Mouse (Mus musculus) embryonic facial prominence, embryonic 13.5 days (tissue): ENCODE results near the gene Camsap3. TPM values are rescaled to one million over a fixed set of nuclear protein-coding genes. Genes with fewer than 3 reads are reported as not detected.
A peak's percentile ranks its signal among the peaks of the same experiment; 100 is the strongest.

Experiments
- ATAC-seq: fragments of 200-750 bp; cut with Nextera tagmentation; 2 replicates; pipeline ENCODE4 v1.8.0; 2017; ENCODE audit warnings: low read depth; ENCODE audit not compliant: insufficient number of reproducible peaks, insufficient read depth, low FRiP score, low TSS enrichment
- H3K27ac ChIP-seq: fragments of 300-500 bp; sonication (generic); 2 replicates; pipeline ENCODE4 v1.5.1; 2015; ENCODE audit warnings: moderate library complexity, mild to moderate bottlenecking, inconsistent platforms
- H3K27me3 ChIP-seq: fragments of 300-500 bp; sonication (generic); 2 replicates; pipeline ENCODE4 v1.6.1; 2015; ENCODE audit warnings: mild to moderate bottlenecking, inconsistent platforms
- H3K36me3 ChIP-seq: fragments of 300-500 bp; sonication (generic); 2 replicates; pipeline ENCODE4 v1.6.1; 2015; ENCODE audit warnings: mild to moderate bottlenecking, inconsistent platforms
- H3K4me1 ChIP-seq: fragments of 300-500 bp; sonication (generic); 2 replicates; pipeline ENCODE4 v1.6.1; 2015; ENCODE audit warnings: inconsistent platforms
- H3K4me2 ChIP-seq: fragments of 300-500 bp; sonication (generic); 2 replicates; pipeline ENCODE4 v1.6.1; 2015; ENCODE audit warnings: moderate library complexity, mild to moderate bottlenecking, inconsistent platforms
- H3K4me3 ChIP-seq: fragments of 300-500 bp; sonication (generic); 2 replicates; pipeline ENCODE4 v1.5.1; 2015; ENCODE audit warnings: mild to moderate bottlenecking, inconsistent platforms
- H3K9ac ChIP-seq: fragments of 300-500 bp; sonication (generic); 2 replicates; pipeline ENCODE4 v1.6.1; 2015; ENCODE audit warnings: mild to moderate bottlenecking, inconsistent platforms
- H3K9me3 ChIP-seq: fragments of 300-500 bp; sonication (generic); 2 replicates; pipeline ENCODE4 v1.6.1; 2016; ENCODE audit warnings: inconsistent platforms
- WGBS: fragments of 180-500 bp; shearing (Covaris S2); methylation state at CpG from one replicate; pipeline ENCODE4 v1.1.7; 2015; ENCODE audit warnings: mixed read lengths; 5-methylcytosine and 5-hydroxymethylcytosine counted together
- polyA plus RNA-seq: library from polyadenylated mRNA; unstranded; fragments of >200 nt; fragmentation: Nextera tagmentation; extraction: Ambion mirVana; gene quantifications from 2 replicates; pipeline ENCODE4 v1.2.1, GENCODE M21; 2015

The Camsap3 gene
- polyA plus RNA-seq: 8.1 and 9.0 TPM in 2 replicates

DNA sequence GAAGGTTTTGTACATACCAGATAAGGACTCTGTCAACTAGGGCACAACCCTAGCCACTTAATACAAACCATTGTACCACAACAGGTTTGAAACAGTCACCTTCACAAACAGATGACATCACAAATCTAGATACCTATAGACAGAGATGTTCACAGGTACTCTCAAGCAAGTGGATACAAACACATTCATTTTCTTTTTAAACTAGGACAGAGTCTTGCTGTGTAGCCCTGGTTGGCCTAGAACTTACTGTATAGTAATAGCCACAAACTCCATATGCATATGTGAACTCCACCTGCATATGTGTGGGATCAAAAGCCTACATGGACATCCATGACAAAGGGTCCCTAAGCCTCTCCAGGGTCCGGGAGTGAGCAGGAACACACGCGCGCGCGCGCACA is at the start of gene Camsap3:
Gene Camsap3 (plus strand): TSS at position 301 of the 398 bp plus-strand sequence.
- 7% methylated on average over 7 of the region's 7 CpGs for WGBS
- Histone ChIP-seq H3K4me3 (peak within 1 kb of the TSS; percentile 74), H3K27ac (peak within 1 kb of the TSS; percentile 57), H3K4me2 (peak within 1 kb of the TSS; percentile 93), H3K27me3 (peaks cover 6% of the 10 kb centered on the region), H3K9me3 (no peaks in the 10 kb centered on the region), H3K36me3 (no peaks in the 10 kb centered on the region), H3K4me1 (peaks cover 9% of the 10 kb centered on the region), H3K9ac (peak within 1 kb of the TSS; percentile 78)
- no peak for ATAC-seq

DNA sequence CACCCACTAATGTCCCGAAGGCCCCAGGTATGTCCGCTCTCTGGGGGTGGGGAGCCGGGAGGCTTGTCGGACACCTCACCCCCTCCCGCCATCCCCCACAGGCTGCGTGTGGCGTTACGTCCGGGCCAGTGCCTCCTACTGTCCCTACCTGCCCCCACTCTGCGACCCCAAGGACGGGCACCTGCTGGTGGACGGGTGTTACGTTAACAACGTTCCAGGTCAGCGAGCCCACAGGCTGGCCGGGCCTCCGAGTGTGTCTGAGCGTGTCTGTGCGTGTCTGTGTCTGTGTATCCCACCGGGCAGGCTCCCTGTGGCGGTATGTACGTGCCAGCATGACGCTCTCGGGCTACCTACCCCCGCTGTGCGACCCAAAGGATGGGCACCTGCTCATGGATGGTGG is 49.4 kb upstream of the Camsap3 start:
- H3K36me3 ChIP-seq: peaks cover 81% of the 10 kb centered on the region
- no peaks in the 10 kb centered on the region for H3K27me3 ChIP-seq
- ATAC-seq: no peak
- no peaks in the 10 kb centered on the region for H3K4me1 ChIP-seq
- H3K27ac ChIP-seq: no peak overlapping the region
- H3K9ac ChIP-seq: no peak overlapping the region
- no peaks in the 10 kb centered on the region for H3K9me3 ChIP-seq
- no peak overlapping the region for H3K4me3 ChIP-seq
- WGBS: 90% methylated on average over 26 of the region's 26 CpGs
- no peak overlapping the region for H3K4me2 ChIP-seq

DNA sequence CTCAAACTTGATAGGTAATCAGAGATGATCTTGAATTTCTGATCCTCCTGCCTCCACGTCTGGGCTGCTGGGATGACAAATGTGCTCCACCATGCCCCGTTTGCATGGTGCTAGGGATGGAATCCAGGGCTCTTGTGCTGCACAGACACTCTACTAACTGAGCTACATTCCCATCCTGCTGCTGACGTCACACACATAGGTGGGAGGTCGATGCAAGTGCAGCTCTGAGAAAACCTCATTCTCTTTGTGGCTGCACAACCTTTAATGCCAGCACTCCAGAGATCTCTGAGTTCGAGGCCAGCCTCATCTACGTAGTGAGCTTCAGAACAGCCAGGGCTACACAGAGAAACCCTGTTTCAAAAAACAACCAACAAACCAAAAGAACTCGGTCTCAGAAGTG is 47.9 kb upstream of the Camsap3 start:
- Histone ChIP-seq H3K36me3 (peaks cover 90% of the 10 kb centered on the region), H3K4me3 (no peak overlapping the region), H3K27ac (no peak overlapping the region), H3K4me2 (no peak overlapping the region), H3K4me1 (no peaks in the 10 kb centered on the region), H3K9me3 (no peaks in the 10 kb centered on the region), H3K27me3 (no peaks in the 10 kb centered on the region), H3K9ac (no peak overlapping the region)
- no peak for ATAC-seq
- 84% methylated on average over 7 of the region's 7 CpGs for WGBS

DNA sequence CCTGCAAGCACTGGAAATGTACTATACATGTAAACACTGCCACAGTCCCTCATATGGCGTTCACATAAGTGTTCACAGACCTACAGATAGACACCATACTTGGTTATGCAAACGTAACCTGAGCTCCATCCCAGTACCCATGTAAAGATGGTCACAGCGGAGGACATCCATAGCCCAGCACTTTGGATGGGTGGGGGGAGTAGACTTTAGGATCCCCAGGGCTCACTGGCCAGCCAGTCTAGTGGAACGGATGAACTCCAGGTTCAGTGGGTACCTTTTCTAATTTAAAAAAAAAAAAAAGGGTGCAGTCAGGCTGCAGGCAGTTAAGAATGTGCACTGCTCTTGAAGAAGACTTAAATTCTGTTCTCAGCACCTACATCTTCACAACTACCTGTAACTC is 47.0 kb upstream of the Camsap3 start:
- Histone ChIP-seq H3K9me3 (no peaks in the 10 kb centered on the region), H3K4me3 (no peak overlapping the region), H3K27me3 (no peaks in the 10 kb centered on the region), H3K4me1 (no peaks in the 10 kb centered on the region), H3K4me2 (no peak overlapping the region), H3K27ac (no peak overlapping the region), H3K9ac (no peak overlapping the region), H3K36me3 (peaks cover 95% of the 10 kb centered on the region)
- no peak for ATAC-seq
- 83% methylated on average over 4 of the region's 4 CpGs for WGBS

DNA sequence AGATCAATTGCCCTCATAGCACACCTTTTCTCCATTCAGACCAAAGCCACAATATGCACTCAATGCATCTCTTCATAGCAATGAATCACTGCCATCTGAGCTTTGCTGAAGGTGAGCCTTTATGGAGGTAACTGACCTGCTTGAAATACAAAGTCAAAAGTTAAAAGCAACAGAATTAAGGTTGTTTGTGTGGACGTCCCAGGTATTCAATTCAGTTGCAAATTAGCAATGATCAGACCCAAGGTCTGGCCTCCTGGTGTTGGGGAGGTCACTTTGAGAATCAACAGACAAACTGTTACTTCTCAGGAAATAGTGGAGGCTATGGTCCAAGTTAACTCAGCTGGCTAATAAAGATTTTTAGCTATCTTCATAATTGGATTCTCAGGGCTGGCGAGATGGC is 40.6 kb upstream of the Camsap3 start:
- whole genome bisulfite sequencing: 90% methylated on average over 2 of the region's 2 CpGs
- Histone ChIP-seq H3K4me3 (no peak overlapping the region), H3K4me2 (no peak overlapping the region), H3K9ac (no peak overlapping the region), H3K36me3 (peaks cover 51% of the 10 kb centered on the region), H3K27me3 (no peaks in the 10 kb centered on the region), H3K27ac (no peak overlapping the region), H3K9me3 (0 out of 2 replicates have a peak, but pooled peaks cover 5% of the 10 kb centered on the region), H3K4me1 (no peaks in the 10 kb centered on the region)
- ATAC-seq: no peak

DNA sequence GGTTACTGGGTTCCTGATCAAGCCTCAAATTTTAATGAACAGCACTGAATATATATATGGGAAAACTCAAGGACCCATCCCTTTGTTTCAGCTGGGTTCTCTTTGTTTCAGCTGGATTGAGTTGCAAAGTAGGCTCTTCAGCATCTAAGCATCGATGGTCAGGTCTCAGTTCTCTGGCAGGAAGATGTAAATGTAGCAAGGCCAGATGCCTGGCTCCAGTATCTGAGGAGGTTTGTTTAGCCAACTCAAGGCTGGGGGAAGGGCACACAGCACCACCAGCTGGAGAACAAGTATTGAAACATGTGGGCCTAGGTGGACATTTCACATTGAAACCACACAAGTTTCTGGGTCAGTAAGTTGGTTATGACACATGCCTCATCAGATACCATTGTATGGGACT is 34.9 kb upstream of the Camsap3 start:
- Histone ChIP-seq H3K36me3 (no peaks in the 10 kb centered on the region), H3K9me3 (0 out of 2 replicates have a peak, but pooled peaks cover 2% of the 10 kb centered on the region), H3K4me3 (no peak overlapping the region), H3K27ac (no peak overlapping the region), H3K27me3 (no peaks in the 10 kb centered on the region), H3K4me1 (no peaks in the 10 kb centered on the region), H3K9ac (no peak overlapping the region), H3K4me2 (no peak overlapping the region)
- no peak for ATAC-seq
- 90% methylated on average over 1 of the region's 1 CpGs for WGBS

DNA sequence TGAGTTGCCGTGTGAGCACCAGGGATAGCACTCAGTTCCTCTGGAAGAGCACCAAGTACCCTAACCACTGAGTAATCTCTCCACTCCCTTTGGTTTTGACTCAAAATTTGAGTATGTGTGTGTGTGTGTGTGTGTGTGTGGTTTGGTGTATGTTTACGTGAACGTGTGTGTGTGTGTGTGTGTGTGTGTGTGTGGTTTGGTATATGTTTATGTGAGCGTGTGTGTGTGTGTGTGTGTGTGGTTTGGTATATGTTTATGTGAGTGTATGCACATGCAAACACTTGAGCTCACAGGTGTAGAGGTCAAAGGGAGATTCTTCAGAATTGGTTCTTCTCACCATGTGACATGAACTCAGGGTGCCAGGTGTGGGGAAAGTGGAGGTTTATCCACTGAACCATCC is 31.0 kb upstream of the Camsap3 start:
- WGBS: 59% methylated on average over 4 of the region's 4 CpGs
- no peaks in the 10 kb centered on the region for H3K4me1 ChIP-seq
- peak; percentile 96 for ATAC-seq

DNA sequence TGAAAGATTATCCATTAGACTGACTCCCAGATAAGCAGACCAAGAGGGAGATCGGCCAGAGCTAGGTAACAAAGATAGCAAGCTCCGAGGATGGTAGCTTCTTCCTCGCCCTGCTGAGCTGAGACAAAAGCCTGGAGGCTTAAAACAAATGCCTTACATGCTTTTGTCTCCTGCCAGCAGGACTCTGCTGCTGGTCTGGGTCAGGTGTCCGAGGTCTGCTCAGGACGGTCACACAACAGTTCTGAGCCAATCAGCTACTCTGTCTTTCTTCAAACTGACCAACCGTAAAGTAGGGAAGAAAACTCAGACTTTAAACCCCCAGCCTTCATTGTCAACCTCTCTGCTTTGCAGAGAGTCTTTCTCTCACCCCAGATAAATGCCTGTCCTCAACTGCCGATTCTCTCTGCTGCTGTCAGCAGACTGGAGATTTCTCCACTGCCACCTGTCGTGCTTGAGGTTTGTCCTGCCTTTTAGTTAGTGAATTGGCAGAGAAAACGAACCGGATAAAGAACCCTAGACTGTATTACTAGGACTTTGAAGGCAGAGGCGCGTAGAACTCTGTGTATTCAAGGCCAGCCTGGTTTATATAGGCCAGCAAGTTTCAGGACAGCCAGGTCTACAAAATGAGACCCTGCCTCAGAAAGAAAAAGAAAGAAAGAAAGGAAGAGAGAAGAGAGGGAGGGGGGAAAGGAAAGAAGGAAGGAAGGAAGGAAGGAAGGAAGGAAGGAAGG is 19.3 kb upstream of the Camsap3 start, which contains the start of gene C330021F23Rik:
Gene C330021F23Rik (plus strand): TSS at position 350 of the 731 bp plus-strand sequence.
- Histone ChIP-seq H3K4me3 (no peak within 1 kb of the TSS), H3K9me3 (no peaks in the 10 kb centered on the region), H3K36me3 (no peaks in the 10 kb centered on the region), H3K27ac (no peak within 1 kb of the TSS), H3K4me2 (peak within 1 kb of the TSS; percentile 32), H3K9ac (peak within 1 kb of the TSS; percentile 37; the same call in 1 of the 2 replicates), H3K4me1 (peaks cover 3% of the 10 kb centered on the region; the same call in 1 of the 2 replicates), H3K27me3 (no peaks in the 10 kb centered on the region)
- 3% methylated on average over 12 of the region's 12 CpGs for WGBS
- no peak for ATAC-seq

More for the DNA sequence above, 31.0 kb upstream of the Camsap3 start:
- no peaks in the 10 kb centered on the region for H3K27me3 ChIP-seq
- H3K9me3 ChIP-seq: no peaks in the 10 kb centered on the region
- no peak overlapping the region for H3K9ac ChIP-seq
- H3K4me2 ChIP-seq: no peak overlapping the region
- H3K36me3 ChIP-seq: no peaks in the 10 kb centered on the region
- H3K4me3 ChIP-seq: no peak overlapping the region
- H3K27ac ChIP-seq: no peak overlapping the region

DNA sequence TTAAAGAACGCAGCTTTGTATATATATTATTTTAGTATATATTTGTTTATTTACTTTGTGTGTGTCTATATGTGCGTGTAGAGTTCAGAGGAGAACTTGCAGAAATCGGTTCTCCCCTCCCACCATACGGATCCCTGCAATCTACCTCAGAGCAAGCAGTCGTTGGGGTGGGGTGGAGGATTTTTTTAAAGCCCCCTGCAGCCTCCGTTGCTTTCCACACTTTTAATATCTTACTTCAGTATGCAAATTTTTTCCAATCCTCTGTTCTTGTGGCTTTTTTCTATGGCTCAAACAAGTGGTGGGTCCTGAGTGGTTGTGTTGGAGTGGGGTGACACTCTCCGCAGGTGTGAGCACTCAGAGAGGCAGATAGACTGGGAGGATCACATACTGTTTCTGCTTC is 18.7 kb upstream of the Camsap3 start:
- Histone ChIP-seq H3K9me3 (no peaks in the 10 kb centered on the region), H3K27ac (no peak overlapping the region), H3K36me3 (no peaks in the 10 kb centered on the region), H3K27me3 (no peaks in the 10 kb centered on the region), H3K9ac (no peak overlapping the region), H3K4me2 (peak overlapping the region; percentile 32; the same call in 1 of the 2 replicates), H3K4me1 (peaks cover 3% of the 10 kb centered on the region; the same call in 1 of the 2 replicates), H3K4me3 (no peak overlapping the region)
- 8% methylated on average over 7 of the region's 7 CpGs for WGBS
- ATAC-seq: no peak

DNA sequence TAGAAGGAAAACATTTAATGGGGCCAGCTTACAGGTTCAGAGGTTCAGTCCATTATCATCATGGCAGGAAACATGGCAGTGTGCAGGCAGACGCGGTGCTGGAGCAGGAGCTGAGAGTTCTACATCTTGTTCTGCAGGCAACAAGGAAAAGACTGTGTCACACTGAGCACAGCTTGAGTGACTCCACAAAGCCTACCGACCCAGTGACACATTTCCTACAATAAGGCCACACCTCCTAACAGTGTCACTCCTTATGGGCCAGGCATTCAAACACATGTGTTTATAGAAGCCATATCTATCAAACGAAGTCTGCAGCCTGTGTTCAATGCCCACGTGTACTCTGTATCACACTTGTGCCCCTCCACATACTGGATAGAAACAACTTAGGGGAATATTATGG is 17.3 kb upstream of the Camsap3 start:
- ATAC-seq: no peak
- no peaks in the 10 kb centered on the region for H3K9me3 ChIP-seq
- no peaks in the 10 kb centered on the region for H3K36me3 ChIP-seq
- no peaks in the 10 kb centered on the region for H3K27me3 ChIP-seq
- no peak overlapping the region for H3K27ac ChIP-seq
- no peak overlapping the region for H3K4me3 ChIP-seq
- no peak overlapping the region for H3K9ac ChIP-seq
- no peak overlapping the region for H3K4me2 ChIP-seq
- 94% methylated on average over 5 of the region's 5 CpGs for WGBS
- H3K4me1 ChIP-seq: peaks cover 3% of the 10 kb centered on the region; the same call in 1 of the 2 replicates

DNA sequence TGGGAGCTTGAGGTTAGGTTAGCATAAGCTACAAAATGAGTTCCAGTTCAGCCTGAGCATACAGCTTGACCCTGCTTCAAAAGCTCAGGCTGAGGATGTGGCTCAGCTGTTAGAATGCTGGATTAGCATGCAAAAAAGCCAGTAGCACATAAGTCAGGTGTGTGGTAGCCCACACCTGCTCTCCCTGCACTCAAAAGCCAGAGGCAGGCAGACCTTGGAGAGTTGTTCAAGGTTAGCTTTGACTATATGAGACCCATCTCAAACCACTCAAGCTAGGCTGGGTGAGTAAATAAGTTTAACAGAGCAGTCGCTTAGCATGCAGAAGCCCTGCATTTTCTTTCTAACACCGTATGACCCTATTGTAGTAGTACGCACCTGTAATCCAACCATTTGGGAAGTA is 12.5 kb upstream of the Camsap3 start:
- Histone ChIP-seq H3K9me3 (no peaks in the 10 kb centered on the region), H3K4me2 (no peak overlapping the region), H3K27me3 (no peaks in the 10 kb centered on the region), H3K4me1 (no peaks in the 10 kb centered on the region; the same call in 1 of the 2 replicates), H3K4me3 (no peak overlapping the region), H3K9ac (no peak overlapping the region), H3K36me3 (no peaks in the 10 kb centered on the region), H3K27ac (no peak overlapping the region)
- ATAC-seq: no peak
- WGBS: 87% methylated on average over 3 of the region's 3 CpGs
